Mouse (Mus musculus) forebrain, embryonic 16.5 days (tissue): ENCODE data around the gene Chrng. TPM values are rescaled to one million over a fixed set of nuclear protein-coding genes. Genes with fewer than 3 reads are reported as not detected.

ENCODE experiments used
- ATAC-seq: fragments of 200-750 bp; cut with Nextera tagmentation; 2 replicates; pipeline ENCODE4 v1.8.0; 2017; ENCODE audit warnings: mild to moderate bottlenecking, moderate library complexity
- H3K27ac ChIP-seq: fragments of 300-500 bp; sonication (generic); 2 replicates; pipeline ENCODE4 v1.5.1; 2014; ENCODE audit warnings: low read length, control low read depth
- H3K27me3 ChIP-seq: fragments of 300-500 bp; sonication (generic); replicated peaks from 2 replicates; pipeline ENCODE4 v1.6.1; 2014; ENCODE audit warnings: low read length; ENCODE audit not compliant: control insufficient read depth, insufficient read depth
- H3K36me3 ChIP-seq: fragments of 300-500 bp; sonication (generic); 2 replicates; pipeline ENCODE4 v1.6.1; 2014; ENCODE audit not compliant: control insufficient read depth, insufficient read depth
- H3K4me1 ChIP-seq: fragments of 300-500 bp; sonication (generic); replicated peaks from 2 replicates; pipeline ENCODE4 v1.6.1; 2014; ENCODE audit warnings: low read length; ENCODE audit not compliant: control insufficient read depth, insufficient read depth
- H3K4me2 ChIP-seq: fragments of 300-500 bp; sonication (generic); 2 replicates; pipeline ENCODE4 v1.6.1; 2014; ENCODE audit warnings: mild to moderate bottlenecking, low read length, control low read depth
- H3K4me3 ChIP-seq: fragments of 300-500 bp; sonication (generic); replicated peaks from 2 replicates; pipeline ENCODE4 v1.5.1; 2014; ENCODE audit warnings: mild to moderate bottlenecking, low read length, control low read depth
- H3K9ac ChIP-seq: fragments of 300-500 bp; sonication (generic); replicated peaks from 2 replicates; pipeline ENCODE4 v1.6.1; 2014; ENCODE audit warnings: low read depth, low read length, control low read depth
- H3K9me3 ChIP-seq: fragments of 300-500 bp; sonication (generic); 2 replicates; pipeline ENCODE4 v1.6.1; 2016; ENCODE audit warnings: low read length; ENCODE audit not compliant: control insufficient read depth
- WGBS: fragments of 180-500 bp; shearing (Covaris S2); extraction: QIAGEN DNeasy Blood & Tissue Kit; methylation state at CpG from one replicate; pipeline ENCODE4 v1.1.7; 2014; 5-methylcytosine and 5-hydroxymethylcytosine counted together
- polyA plus RNA-seq: library from polyadenylated mRNA; unstranded; fragments of >200 nt; fragmentation: Nextera tagmentation; extraction: Ambion mirVana; gene quantifications from 2 replicates; pipeline ENCODE4 v1.2.1, GENCODE M21; 2015

The Chrng gene
- polyA plus RNA-seq, 1 experiment from 2014 or later = not detected

DNA sequence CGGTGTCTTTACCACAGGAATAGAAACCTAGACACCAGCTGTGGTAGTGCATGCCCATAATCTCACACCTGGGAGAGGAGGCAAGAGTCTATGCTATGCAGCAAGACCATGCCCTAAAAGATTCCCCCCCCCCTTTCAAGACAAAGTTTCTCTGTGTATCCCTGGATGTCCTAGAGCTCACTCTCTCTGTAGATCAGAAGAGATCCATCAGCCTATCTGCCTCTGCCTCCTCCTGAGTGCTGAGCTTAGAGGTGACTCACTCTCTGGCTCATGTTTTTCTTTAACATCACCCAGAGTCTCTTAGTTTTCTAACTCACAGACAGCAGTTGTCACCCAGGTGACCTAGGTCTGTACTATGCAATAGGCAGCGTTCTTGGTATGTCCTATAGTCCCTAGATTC lies 54.9 kb downstream of the Chrng start:
- Histone ChIP-seq H3K27me3 (peaks cover 10% of the 10 kb centered on the region; the same call in 1 of the 2 replicates), H3K4me3 (no peak overlapping the region), H3K4me1 (peaks cover 12% of the 10 kb centered on the region), H3K27ac (no peak overlapping the region), H3K4me2 (no peak overlapping the region), H3K36me3 (no peaks in the 10 kb centered on the region), H3K9ac (no peak overlapping the region), H3K9me3 (no peaks in the 10 kb centered on the region)
- ATAC-seq = no peak
- 82% methylated on average over 2 of the region's 2 CpGs for WGBS

Other genes starting within 250 kb of the Chrng start
- gene Alppl2, start 114.7 kb upstream of the Chrng start, polyA plus RNA-seq = not detected in 2 replicates
- gene Alpi, start 103.1 kb upstream of the Chrng start, polyA plus RNA-seq = not detected in 2 replicates
- not detected in 2 replicates for gene Akp3, start 79.7 kb upstream of the Chrng start, polyA plus RNA-seq
- gene Ecel1, start 48.1 kb upstream of the Chrng start, polyA plus RNA-seq = 13.4 and 25.3 TPM in 2 replicates
- gene Prss56, start 21.3 kb upstream of the Chrng start, polyA plus RNA-seq = 2.8 and 3.1 TPM in 2 replicates
- not detected in 2 replicates for gene Chrnd, start 14.1 kb upstream of the Chrng start, polyA plus RNA-seq
- 88.1 and 93.6 TPM in 2 replicates for gene Eif4e2, start 9.3 kb downstream of the Chrng start, polyA plus RNA-seq
- 0.66 and 1.4 TPM in 2 replicates for gene Efhd1, start 59.7 kb downstream of the Chrng start, polyA plus RNA-seq
- gene Gigyf2, start 122.3 kb downstream of the Chrng start, polyA plus RNA-seq = 70.1 and 70.2 TPM in 2 replicates
- 6.4 and 7.1 TPM in 2 replicates for gene Kcnj13, start 190.1 kb downstream of the Chrng start, polyA plus RNA-seq